In the genomic region with DNA sequence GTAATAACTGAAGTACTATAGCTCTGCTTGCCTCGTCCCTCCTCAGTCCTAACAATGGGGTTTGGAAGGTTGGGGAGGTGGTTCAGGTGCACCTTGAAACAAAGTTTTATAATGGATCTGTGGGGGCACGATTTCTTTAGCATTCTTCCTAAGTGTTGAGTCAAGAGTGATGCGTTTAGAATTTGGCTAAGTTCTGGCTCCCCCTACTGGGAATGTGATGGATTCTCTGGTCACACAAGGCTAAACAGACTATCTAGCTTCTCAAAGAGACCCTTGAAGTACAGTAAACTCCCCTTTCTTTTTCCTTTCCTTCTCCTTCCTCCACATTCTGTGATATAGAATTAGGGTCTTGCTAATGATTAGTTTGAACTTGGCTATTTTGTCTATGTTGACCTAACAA, we compare ENCODE assay signal across 9 mouse cellular contexts. TPM values are rescaled to one million over a fixed set of nuclear protein-coding genes. Genes with fewer than 3 reads are reported as not detected.
A peak's percentile ranks its signal among the peaks of the same experiment; 100 is the strongest.
DNase-seq lines count a peak whose midpoint lies in the region; ATAC-seq and TF ChIP-seq lines count a peak whose summit lies in the region.
"Had no signal": no experiment of that assay in that cellular context is flagged by ENCODE, and none has a peak within 500 bp of the region (broad histone marks: within the 10 kb centered on the region; RNA-seq: fewer than 3 reads in every experiment).

No protein-coding gene starts in this region.

- no peak for TF ChIP-seq EP300 in lung, postnatal 0 days (IDR thresholded peaks at IDR 0.05)

- H3K36me3 ChIP-seq in lung, postnatal 0 days (ENCODE audit: insufficient read depth, low read length), result peaks cover 3% of the 10 kb centered on the region; the same call in 1 of the 2 replicates

- H3K4me3 ChIP-seq in lung, postnatal 0 days (ENCODE audit: low read depth, low read length), result no peak overlapping the region
- H3K4me3 ChIP-seq: heart, embryonic 13.5 days had no signal

- peak; percentile 81 for TF ChIP-seq CTCF in lung, postnatal 0 days (IDR thresholded peaks at IDR 0.05)

- H3K27me3 ChIP-seq in lung, postnatal 0 days (replicated peaks; ENCODE audit: insufficient read depth, low read length), result no peaks in the 10 kb centered on the region
- H3K27me3 ChIP-seq: heart, embryonic 13.5 days had no signal

- no peak overlapping the region for H3K4me2 ChIP-seq in lung, postnatal 0 days (replicated peaks; ENCODE audit: low read depth, low read length)
- H3K4me2 ChIP-seq: heart, embryonic 13.5 days had no signal

- H3K4me1 ChIP-seq in lung, postnatal 0 days (ENCODE audit: insufficient read depth, low read depth, low read length), result no peaks in the 10 kb centered on the region
- H3K4me1 ChIP-seq: heart, embryonic 13.5 days had no signal

- peak; percentile 26 for DNase-seq in adrenal gland, postnatal 10 days
- no peak for DNase-seq in adrenal gland, postnatal 25 days
- DNase-seq in layer of hippocampus, adult 11-12 months (ENCODE audit: low spot score), result peak; percentile 33
- no peak for DNase-seq in layer of hippocampus, adult 9-10 months (ENCODE audit: low spot score)
- peak; percentile 14 to 42 for DNase-seq in CD8-positive naive resting alpha-beta T cell, adult 2 months (ENCODE audit: low read depth in 2 of 2, low spot score in 2 of 2)
- peak; percentile 69 for DNase-seq in embryo, embryonic 11 days
- peak; percentile 79 for DNase-seq in lung, postnatal 0 days (ENCODE audit: low spot score)
- no peak for DNase-seq in gastrocnemius, adult 8-10 months (ENCODE audit: low spot score in 2 of 2)

- no peak overlapping the region for H3K9ac ChIP-seq in lung, postnatal 0 days (replicated peaks; ENCODE audit: low read depth)
- H3K9ac ChIP-seq: heart, embryonic 13.5 days had no signal

- no peak overlapping the region for H3K27ac ChIP-seq in lung, postnatal 0 days (ENCODE audit: low read length)
- H3K27ac ChIP-seq: heart, embryonic 13.5 days had no signal

- H3K9me3 ChIP-seq in lung, postnatal 0 days (ENCODE audit: low read length), result no peaks in the 10 kb centered on the region
- H3K9me3 ChIP-seq: heart, embryonic 13.5 days had no signal

- 7% methylated on average over 3 of the region's 3 CpGs for WGBS in lung, postnatal 0 days

- ATAC-seq in lung, postnatal 0 days, result no peak

RNA-seq across cellular contexts. Expression of gene Ubap2, which starts 11.5 kb away (rescaled TPM):
- total RNA-seq in adrenal gland, postnatal 10 days (2021), result 10 to 100 TPM; 39.0 to 46.7 TPM
- 46.3 and 51.4 TPM in 2 replicates for total RNA-seq in adrenal gland, postnatal 25 days (2021)
- polyA plus RNA-seq in lung, postnatal 0 days (2015; fragmentation: Nextera tagmentation; extraction: Ambion mirVana), result 18.2 and 21.4 TPM in 2 replicates
- 10 to 100 TPM; 72.8 to 87.2 (median 82.4) TPM for total RNA-seq in gastrocnemius, adult 8-10 months (2022)

RNA-seq across cellular contexts. Expression of gene Dcaf12, which starts 28.3 kb away (rescaled TPM):
- total RNA-seq in adrenal gland, postnatal 10 days (2021), result 10 to 100 TPM; 47.2 to 51.8 TPM
- 56.6 and 63.0 TPM in 2 replicates for total RNA-seq in adrenal gland, postnatal 25 days (2021)
- 41.3 and 48.1 TPM in 2 replicates for polyA plus RNA-seq in lung, postnatal 0 days (2015; fragmentation: Nextera tagmentation; extraction: Ambion mirVana)
- total RNA-seq in gastrocnemius, adult 8-10 months (2022), result 10 to 100 TPM; 27.4 to 30.4 (median 28.7) TPM

Comparison
In these comparisons a context has a peak if more than half of its experiments do, and no peak if none do; other contexts are left out.
1. DNase-seq: peak in adrenal gland, postnatal 10 days (single experiment), layer of hippocampus, adult 11-12 months (single experiment), CD8-positive naive resting alpha-beta T cell, adult 2 months (2 of 2), embryo, embryonic 11 days (single experiment) and lung, postnatal 0 days (single experiment); none in adrenal gland, postnatal 25 days (single experiment), layer of hippocampus, adult 9-10 months (single experiment) and gastrocnemius, adult 8-10 months (0 of 2).